Mouse (Mus musculus): ENCODE data around the gene Pard6b.

DNA sequence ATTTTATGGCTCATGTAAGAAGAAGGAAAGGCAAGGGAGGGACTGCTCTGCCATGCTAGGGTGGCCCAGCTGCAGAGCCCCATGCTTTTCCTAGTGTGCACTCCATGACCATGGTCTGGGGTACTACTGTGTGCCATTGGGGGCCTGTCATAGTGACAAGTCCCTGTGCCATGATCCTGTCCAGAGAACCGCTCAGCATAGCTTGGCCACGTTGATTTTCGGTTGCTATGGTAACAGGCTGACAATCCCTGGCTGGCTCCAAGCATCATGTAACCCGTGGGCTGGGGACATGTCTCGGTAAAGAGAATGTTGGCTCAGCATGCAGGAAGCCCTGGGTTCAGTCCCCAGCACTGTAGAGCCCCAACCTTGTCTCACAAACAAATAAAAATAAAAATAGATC lies 63.0 kb downstream of the Pard6b start:
- TF ChIP-seq CTCF (IDR thresholded peaks at IDR 0.05; ENCODE audit: low read depth) (no peak), EP300 (IDR thresholded peaks at IDR 0.05; ENCODE audit: low read depth) (no peak)
